Mouse (Mus musculus) forelimb bud, embryonic 11.5 days (tissue): ENCODE data around the gene Crybg2.

Source experiments
- DNase-seq: peaks from one replicate; pipeline ENCODE4 v3.0.0-alpha.2; 2012; ENCODE audit warnings: low read depth, low spot score

The Crybg2 gene

GRCm38 (mm10) chr4:134120192-134120805 lies 59.7 kb downstream of the Crybg2 start:
- no peak for DNase-seq

- DNase-seq: no peak
Measured at GRCm38 (mm10) chr4:134120916-134121315, 60.3 kb downstream of the Crybg2 start.

GRCm38 (mm10) chr4:134121571-134121970 lies 61.0 kb downstream of the Crybg2 start:
- DNase-seq: no peak

GRCm38 (mm10) chr4:134122281-134122680 lies 61.7 kb downstream of the Crybg2 start:
- DNase-seq: no peak

GRCm38 (mm10) chr4:134123147-134123546 lies 62.5 kb downstream of the Crybg2 start:
- DNase-seq: no peak

- peak; percentile 64 for DNase-seq
Measured at GRCm38 (mm10) chr4:134123680-134124551, 63.3 kb downstream of the Crybg2 start.

- no peak for DNase-seq
Measured at GRCm38 (mm10) chr4:134125383-134126060, 64.9 kb downstream of the Crybg2 start.

GRCm38 (mm10) chr4:134126300-134127120 lies 65.9 kb downstream of the Crybg2 start:
- DNase-seq: no peak

GRCm38 (mm10) chr4:134127121-134127455 lies 66.5 kb downstream of the Crybg2 start:
- no peak for DNase-seq

GRCm38 (mm10) chr4:134127793-134128192 lies 67.2 kb downstream of the Crybg2 start:
- no peak for DNase-seq

- peak; percentile 86 for DNase-seq
Measured at GRCm38 (mm10) chr4:134128221-134128982, 67.8 kb downstream of the Crybg2 start, which contains the start of gene Sh3bgrl3. Gene Sh3bgrl3 (minus strand): TSS chr4:134128789.

- no peak for DNase-seq
Measured at GRCm38 (mm10) chr4:134128983-134129362, 68.4 kb downstream of the Crybg2 start.

- no peak for DNase-seq
Measured at GRCm38 (mm10) chr4:134129482-134129881, 68.9 kb downstream of the Crybg2 start.

- DNase-seq: no peak
Measured at GRCm38 (mm10) chr4:134132117-134132516, 71.5 kb downstream of the Crybg2 start.

GRCm38 (mm10) chr4:134132519-134133095 lies 72.0 kb downstream of the Crybg2 start:
- no peak for DNase-seq

GRCm38 (mm10) chr4:134136280-134136926 lies 75.8 kb downstream of the Crybg2 start:
- DNase-seq: no peak

- no peak for DNase-seq
Measured at GRCm38 (mm10) chr4:134138857-134139256, 78.2 kb downstream of the Crybg2 start.
